Mouse (Mus musculus) myocyte (in vitro differentiated cells): ENCODE results near the gene Cic.

Experiments
- E2F4 ChIP-seq: IDR thresholded peaks from one replicate; pipeline ENCODE4 v1.6.1; 2011; ENCODE audit warnings: mild to moderate bottlenecking, control low read depth, moderate library complexity; ENCODE audit not compliant: insufficient read depth
- MAX ChIP-seq: IDR thresholded peaks from one replicate; pipeline ENCODE4 v1.6.1; 2011; ENCODE audit warnings: low read depth, mild to moderate bottlenecking, control low read depth
- MYOD1 ChIP-seq, 3 experiments: IDR thresholded peaks; one replicate each; pipeline ENCODE4 v1.6.1; 2011; ENCODE audit warnings: control low read depth in 2 of 3, low read depth in 2 of 3, mild to moderate bottlenecking in 2 of 3, moderate library complexity in 1 of 3; ENCODE audit not compliant: insufficient read length in 2 of 3, control insufficient read depth in 1 of 3
- MYOG ChIP-seq, 3 experiments: IDR thresholded peaks; one replicate each; pipeline ENCODE4 v1.6.1; 2011; ENCODE audit warnings: control low read depth in 2 of 3, low read depth in 2 of 3, mild to moderate bottlenecking in 2 of 3; ENCODE audit not compliant: insufficient read length in 2 of 3, control insufficient read depth in 1 of 3, insufficient read depth in 1 of 3
- POLR2A ChIP-seq: IDR thresholded peaks from one replicate; pipeline ENCODE4 v1.6.1; 2011; ENCODE audit warnings: low read depth, mild to moderate bottlenecking, control low read depth, moderate library complexity; ENCODE audit not compliant: insufficient read length
- POLR2AphosphoS2 ChIP-seq: IDR thresholded peaks from one replicate; pipeline ENCODE4 v1.6.1; 2011; ENCODE audit warnings: low read depth, control low read depth; ENCODE audit not compliant: insufficient read length
- TCF12 ChIP-seq: IDR thresholded peaks from one replicate; pipeline ENCODE4 v1.6.1; 2011; ENCODE audit warnings: mild to moderate bottlenecking, control low read depth; ENCODE audit not compliant: poor library complexity, insufficient read depth, severe bottlenecking
- TCF3 ChIP-seq: IDR thresholded peaks from one replicate; pipeline ENCODE4 v1.6.1; 2011; ENCODE audit warnings: low read depth, control low read depth; ENCODE audit not compliant: insufficient read length
- USF1 ChIP-seq: IDR thresholded peaks from one replicate; pipeline ENCODE4 v1.6.1; 2011; ENCODE audit warnings: low read depth, mild to moderate bottlenecking, control low read depth, moderate library complexity

DNA sequence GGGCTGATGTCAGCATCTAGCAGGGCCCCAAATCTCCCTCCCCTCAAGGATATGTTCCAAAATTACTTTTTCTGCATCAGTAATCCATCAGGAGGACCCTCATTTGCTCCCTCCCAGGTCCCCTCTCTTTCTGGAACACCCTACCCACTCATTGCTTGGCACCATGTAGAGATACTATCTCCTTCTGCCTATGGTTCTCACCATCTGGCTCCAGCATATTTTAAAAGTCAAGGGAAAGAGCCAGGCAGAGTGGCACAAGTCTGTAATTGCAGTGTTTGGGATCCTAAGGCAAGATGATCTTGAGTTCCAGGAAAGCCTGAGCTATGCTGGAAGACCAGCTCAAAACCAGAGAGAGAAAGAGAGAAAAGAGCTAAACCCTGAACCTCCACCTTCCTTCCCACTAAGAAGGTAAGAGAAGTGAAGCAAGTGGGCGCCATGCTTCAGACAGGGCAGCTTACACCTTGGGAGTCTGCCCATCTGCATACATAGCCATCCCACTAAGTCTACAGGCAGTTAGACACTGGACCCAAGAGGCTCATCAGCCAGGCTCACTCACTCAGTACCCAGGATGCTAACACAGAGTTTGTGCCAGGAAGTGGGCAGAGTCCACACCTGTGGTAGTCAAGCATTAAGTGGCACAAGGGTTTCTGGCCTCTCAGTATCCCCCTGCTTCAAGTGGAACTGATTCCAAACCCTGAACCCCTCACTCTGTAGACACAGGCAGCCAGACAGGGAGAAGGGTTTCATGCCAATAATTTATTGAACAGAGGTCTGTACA lies 39.8 kb upstream of the Cic start:
- no peak for TF ChIP-seq POLR2A
- no peak for TF ChIP-seq E2F4
- TF ChIP-seq MAX, result no peak
- no peak for TF ChIP-seq MYOD1 (IDR thresholded peaks at IDR 0.05; ENCODE audit: control insufficient read depth in 1 of 3, insufficient read length in 2 of 3, low read depth in 2 of 3)
- no peak for TF ChIP-seq TCF12
- no peak for TF ChIP-seq USF1
- TF ChIP-seq POLR2AphosphoS2, result peak; percentile 37
- TF ChIP-seq MYOG (IDR thresholded peaks at IDR 0.05; ENCODE audit: control insufficient read depth in 1 of 3, insufficient read depth in 1 of 3, insufficient read length in 2 of 3, low read depth in 2 of 3), result no peak
- TF ChIP-seq TCF3, result no peak
